Mouse (Mus musculus) thymus, postnatal 0 days (tissue): ENCODE data around the gene Agps. TPM values are rescaled to one million over a fixed set of nuclear protein-coding genes. Genes with fewer than 3 reads are reported as not detected.
"Not testable (repeated sequence)": the region's sequence is repeated elsewhere in the genome, so short reads cannot be mapped to it uniquely, and the experiment has no call there.

ENCODE experiments used
- DNase-seq: peaks from one replicate; pipeline ENCODE4 v3.0.0-alpha.2; 2015; ENCODE audit warnings: low spot score
- polyA plus RNA-seq: library from polyadenylated mRNA; unstranded; fragments of >200 nt; fragmentation: Nextera tagmentation; extraction: Ambion mirVana; gene quantifications from 2 replicates; pipeline ENCODE4 v1.2.1, GENCODE M21; 2015

Gene Agps
- polyA plus RNA-seq, 1 experiment from 2014 or later = 20.8 TPM

DNA sequence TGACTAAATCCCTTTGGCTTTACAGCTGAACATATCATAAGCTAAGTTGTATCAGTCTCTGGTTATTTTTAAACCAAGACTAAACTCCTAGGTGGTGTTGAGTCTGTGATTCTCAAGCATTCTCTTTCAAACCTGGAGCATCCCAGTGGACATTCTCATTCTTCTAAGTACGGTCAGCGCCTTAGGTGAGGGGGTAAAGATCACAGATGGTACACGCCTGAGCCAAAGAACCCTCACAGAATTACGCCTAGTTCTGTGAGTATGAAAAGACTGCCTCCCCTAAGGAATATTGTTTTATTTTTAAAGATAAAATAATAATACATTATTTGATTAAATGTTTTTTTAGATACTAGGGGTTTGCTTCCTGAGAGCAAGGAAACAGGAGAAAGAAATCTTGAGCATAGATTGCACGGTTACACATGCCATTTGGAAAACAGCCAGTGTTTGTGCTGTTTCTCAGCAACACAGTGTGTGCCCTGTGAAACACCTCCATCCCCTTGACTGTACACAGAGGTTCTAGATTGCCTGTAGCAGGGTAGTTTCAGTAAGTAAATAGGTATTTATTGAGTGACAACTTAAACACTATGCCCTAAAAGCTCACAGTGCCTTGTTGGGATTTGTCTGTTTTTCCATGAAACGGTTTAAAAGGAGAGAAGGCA, 97.9 kb downstream of the Agps start:
- DNase-seq = no peak

DNA sequence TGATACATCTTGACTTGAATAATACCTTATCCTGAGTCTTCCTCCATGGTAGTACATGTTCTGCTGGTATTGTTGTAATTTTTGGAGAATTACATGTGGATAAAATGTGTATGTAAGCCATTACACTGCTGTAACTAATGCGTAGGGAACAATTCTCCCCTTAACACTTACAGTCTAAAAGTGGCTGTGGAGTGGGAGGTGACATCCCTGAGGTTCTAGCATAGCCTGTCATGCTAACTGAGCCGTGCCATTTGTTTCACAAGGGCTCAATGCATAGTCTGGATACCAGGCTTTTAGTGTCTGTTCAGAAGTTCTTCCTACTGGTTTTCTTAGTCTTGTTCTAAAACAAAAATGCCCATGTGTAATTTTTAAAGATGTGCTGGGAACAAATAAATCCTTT, 99.0 kb downstream of the Agps start:
- no peak for DNase-seq

DNA sequence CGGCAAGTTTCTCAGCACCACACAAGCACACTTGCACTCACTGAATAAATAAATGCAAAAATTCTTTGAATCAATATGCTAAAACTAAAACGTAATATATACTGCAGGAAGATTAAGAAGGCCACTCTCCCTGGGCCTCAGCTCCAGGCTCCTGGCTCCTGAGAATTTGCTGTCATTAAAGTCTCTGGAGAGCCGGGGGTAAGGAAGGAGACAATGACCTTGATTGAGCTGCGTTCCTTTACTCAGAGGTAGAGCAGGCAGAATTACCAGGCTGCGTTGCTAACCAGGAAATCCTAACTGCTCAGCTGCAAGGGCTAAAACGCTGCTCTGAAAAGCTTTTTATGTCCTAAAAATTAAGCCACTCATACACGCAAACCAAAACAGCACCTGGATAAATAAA, 101.6 kb downstream of the Agps start:
- DNase-seq = no peak

DNA sequence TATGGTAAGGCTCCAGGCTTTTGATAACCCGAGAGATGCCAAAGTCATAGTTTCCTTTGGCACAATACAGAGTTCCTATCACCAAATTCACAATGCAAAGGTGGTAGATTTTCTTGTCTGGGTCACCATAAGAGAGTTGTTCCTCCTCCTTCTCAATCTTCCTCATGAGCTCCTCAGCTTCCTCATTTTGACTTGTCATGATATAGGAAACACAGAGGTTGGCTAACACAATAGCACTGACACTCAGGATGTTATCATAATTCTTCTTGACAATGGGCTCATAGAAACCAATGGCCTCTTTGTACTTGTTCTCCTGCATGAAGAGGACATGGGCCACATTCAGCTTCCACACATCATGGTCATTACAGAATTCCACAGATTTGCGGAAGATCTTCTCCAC, 104.7 kb downstream of the Agps start:
- DNase-seq = not testable (repeated sequence)

DNA sequence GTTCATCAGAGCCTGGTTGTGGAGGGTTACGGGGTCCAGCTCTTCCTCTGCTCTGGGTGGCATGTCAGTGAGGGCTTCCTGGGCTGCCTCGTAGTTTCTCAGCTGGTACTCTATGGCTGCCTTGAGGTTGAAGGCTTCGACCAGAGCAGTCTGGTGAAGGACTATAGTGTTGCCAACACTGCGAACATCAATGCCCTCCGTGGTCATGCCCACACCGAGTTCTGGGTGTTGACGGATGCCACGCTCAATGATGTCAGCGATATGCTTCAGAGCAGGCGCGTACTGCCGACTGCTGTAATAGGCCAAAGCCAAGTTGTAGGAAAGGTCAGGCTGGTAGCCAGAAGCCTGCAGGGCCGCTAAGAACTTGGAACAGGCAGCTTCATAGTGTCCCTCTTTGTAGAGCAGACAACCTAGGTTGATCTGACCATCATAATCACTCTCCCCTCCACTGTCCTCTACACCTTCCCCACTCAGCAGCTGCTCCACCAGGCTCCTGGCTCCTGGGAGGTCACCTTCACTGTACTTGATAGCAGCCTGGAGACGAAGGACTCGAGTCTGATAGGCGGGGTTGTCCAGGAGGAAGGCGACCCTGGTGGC, 105.6 kb downstream of the Agps start:
- not testable (repeated sequence) for DNase-seq

DNA sequence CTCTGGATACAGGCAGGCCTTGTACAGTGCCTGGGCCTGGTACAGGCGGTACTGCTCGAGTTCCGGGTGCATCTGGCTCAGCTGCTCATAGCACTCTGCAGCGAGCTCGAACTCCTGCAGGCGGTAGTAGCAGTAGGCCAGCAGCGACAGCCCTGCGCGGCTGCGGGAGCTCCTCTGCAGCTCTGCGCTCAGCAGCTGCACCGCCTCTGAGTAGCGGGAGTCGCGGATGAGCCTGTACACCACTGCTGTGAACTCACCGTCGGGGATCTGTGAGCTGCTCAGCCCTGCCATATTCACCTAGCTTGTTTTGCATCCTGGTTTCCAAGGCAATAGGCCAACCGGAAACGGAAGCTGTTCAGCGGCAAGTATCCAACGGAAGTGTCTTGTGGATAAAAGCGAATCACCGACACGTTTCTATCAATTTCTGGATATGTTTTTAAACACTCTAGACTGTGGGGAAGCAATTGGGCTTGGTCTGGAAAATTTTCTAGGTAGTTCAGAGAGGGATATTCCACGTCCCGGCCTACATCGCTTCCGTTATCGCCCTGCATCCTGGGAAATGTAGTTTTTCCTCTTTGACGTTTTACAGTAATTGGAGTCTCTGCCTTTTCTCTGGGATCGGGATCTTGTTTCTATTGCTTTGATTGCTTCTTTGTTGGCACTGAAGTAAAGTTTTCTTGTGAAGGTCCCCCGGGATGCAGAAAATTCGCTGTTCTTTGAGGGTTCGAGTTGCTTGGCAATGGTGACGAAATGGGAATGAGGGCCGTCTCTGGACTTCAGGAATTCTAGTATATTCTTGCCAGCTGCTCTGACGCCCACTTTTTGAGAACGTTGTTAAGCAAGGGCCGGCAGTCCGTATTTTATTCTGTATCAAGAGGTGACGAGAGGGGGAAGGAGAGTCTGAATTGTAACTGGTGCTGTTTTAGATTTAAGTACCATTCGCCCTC, 106.4 kb downstream of the Agps start, which contains the start of gene Ttc30b:
TSS of gene Ttc30b (minus strand) at position 469 of the 947 bp plus-strand sequence.
- DNase-seq = peak; percentile 89

DNA sequence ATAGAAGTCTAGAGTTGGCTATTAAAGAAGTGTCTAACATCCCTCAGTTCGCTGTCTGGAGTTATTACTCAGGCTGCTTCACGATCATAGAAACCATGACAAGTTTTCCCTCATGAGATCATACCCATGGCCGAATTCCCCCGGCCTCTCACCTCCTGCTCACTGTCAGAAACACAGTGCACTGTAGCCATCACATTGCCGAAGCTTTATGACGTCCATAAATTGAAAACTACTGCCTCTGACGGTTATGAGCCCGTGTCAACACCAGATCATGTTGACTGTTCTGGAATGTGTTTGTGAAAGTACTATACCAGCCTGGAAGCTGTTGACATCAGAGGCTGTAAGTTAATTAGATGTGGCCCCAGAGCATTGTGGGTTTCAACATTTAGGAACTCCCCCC, 118.7 kb downstream of the Agps start:
- no peak for DNase-seq

DNA sequence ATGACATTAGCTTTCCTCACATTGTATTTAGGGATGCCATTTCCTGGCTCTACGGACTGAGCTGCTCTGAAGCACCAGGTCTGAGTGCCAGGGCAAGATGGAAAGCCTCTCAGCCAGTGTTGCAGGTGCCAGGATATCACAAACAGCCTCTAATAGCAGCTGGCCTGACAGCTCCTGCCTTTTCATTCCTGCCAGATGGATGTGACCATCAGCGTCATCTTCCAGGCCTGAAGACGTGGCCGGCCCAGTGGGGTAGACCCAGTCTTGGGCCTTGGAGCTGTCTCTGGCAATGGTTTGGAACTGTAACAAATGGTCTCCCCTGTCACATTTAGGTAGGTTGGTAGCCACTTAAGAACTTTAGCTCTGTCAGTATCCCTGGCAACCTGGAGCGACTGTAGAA, 121.3 kb downstream of the Agps start:
- DNase-seq = no peak

DNA sequence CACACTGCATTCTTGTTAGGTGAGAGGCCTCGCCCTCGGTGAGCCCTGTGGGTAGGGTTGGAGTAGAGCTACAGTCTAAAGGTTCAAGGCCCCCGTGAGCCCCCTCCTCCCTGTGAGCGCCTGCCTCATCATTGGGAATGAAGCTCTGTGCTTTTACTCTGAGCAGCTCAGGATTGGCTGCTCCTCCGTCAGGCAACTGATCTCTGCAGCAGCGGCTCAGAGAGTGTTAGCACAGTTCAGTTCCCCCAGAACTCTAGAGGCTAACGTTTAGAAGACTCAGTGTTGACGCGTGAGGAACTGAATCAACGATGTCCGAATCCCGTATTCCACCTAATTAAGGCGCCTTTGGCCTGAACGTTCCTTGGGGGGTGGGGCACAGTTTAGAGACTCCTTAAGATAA, 123.7 kb downstream of the Agps start:
- no peak for DNase-seq

DNA sequence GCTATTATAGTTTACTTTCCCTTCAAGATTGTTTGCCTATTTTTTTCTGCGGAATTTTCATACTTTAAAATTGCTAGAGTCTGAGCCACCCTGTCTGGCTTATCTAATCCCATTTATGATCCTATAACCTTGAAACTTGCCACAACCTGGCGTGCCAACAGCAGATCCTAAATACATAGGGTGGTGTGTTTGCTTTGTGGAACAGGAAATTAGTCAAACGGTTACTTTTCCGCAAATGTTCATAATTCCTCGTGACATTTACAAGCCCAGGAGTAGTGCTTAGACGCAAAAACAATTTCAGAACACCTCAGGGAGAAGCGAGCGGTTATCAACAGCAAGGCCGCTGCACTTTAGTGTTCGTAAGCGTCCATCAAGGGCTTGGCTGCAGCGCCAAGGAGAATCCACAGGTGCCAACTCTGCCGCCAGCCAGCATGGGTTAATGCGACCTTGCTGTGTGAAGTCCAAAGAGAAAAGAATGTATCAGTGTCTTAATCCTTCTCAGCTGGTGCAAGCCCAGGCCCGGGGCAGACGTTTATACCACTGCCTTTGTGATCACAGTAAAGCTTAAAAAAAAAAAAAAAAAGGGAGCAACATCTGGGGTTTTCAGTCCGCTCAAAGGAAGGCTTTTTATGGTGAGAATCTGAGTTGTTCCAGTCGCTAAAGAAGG, 127.3 kb downstream of the Agps start:
- no peak for DNase-seq

DNA sequence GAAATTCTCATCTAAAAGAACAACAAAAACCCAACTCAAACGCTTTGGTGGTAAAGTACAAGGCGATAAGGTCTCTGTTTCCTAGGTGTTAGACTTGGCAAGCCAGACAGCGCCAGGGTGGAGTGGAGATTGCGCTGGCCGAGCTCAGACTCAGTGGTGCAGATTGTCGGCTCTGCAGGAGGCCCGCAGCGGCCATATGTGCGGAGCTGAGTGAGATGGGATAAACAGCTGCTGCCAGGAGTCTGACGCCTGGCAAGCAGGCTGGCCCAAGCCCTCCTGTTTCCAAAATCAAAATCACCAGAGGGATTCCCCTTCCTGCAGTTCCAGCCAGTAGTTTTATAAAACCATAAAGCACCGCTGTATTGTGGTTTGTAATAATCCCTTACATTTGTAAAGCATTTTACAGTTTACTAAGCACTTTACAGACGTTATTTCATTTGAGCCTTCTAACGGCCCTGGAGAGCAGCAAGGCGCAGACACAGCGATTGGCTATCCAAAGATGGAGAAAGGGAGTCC, 127.9 kb downstream of the Agps start:
- DNase-seq = no peak

DNA sequence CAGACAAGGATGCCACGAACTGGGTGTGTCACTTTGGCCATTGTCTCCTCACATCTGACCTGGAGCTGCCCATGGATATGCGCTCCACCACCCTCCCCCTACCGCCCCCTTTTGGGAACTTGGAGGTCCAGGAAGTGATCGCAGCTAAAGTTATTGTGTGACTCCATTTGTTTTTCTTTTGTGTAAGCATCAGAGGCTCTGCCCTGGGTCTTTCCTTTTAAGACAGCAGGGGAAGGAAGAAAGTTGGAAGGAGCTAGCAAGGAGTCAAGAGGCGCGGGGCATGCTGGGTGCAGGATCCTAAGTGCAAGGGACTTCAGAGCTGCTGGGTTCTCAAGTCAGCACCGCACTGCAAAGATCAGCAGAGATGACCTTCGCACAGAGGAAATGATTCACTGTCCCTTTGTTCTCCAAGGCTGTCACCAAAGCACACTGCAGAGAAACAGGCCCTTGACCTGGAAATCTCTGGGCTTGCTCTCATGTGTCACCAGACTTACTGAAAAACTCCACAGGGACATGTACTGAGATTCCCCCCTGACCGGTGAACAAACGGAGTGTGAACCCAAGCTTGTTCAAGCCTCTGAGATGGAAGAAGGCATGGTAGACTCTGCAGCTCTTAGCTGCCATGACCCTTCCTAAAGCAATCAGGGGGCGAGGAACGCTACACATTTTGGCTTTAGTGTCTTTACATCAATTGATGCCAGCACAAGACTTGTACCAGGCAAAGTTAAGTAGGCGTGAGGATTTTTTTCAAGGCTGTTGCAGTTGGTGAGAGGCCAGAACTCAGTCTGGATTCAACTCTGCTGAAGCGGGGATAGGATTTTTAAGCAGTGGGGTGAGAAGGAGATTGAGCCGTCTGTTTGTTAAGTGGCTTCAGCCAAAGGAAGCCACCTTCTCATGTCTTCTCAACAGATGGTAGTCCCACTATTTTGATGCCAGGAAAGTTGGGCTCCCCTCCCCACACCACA, 128.7 kb downstream of the Agps start:
- DNase-seq = no peak

DNA sequence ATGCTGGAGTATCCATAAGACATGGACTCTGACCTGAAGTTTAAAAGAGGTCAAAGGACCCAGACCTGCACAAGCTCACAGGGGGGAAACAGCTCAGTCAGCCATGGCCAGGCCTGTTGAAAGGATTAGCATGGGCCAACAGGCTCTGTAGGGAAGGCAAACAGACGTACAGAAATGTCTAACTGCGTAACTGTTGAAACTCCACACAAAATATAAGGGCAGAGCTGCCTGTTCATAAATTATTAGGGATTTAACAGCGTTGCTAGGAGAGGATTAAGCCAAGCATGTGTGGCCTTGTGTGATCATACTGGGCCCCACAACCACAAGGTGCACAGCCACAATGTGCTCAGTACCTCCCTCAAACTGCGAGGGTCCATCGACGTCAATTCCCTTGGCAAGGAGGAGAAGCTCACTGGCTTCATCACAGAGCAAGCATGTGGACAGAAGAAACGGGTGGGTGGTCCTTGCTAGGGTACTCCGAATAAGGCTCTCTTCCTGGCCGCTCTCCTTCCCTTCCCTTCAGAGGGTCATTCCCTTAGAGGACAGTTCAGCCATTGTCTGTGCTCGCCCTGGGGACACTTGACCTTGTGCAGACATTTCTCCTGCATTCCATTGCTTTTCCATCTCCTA, 131.3 kb downstream of the Agps start:
- DNase-seq = no peak

DNA sequence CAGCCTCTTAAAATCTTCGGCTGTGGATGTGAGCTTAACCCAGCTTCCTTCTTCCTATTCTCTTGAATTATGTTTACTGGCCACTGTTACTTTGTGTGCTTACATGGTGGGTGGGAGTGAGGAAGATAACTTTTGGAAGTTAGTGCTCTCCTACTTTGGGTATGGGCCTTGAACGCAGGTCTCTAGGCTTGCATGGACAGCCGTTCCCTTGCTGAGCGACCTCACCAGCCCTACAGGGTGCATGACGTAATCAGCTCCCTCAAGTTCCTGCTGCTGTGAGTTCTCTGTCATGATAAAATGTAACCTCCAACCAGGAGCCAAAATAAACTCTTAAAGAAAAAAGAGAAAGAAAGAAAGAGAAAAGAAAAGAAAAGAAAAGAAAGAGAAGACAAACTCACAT, 132.1 kb downstream of the Agps start:
- DNase-seq = no peak

DNA sequence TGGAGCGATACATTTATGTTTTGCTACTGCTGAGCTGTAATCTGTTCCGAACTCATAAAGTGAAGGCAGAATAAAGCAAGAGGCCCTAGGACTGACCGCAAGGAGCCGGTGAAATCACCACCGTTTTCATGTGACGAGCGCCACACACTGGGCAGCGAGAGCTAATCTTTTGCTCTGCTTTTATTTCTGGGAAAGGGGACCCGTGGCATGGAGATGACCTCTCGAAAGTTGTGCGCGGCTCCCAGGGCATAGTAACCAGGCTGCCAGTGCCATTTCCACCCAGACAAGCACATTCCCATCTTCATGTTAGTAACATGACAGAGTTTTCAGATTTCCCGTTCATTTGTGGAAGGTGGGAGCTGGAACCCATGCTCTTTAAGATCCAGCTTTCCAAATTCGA, 132.5 kb downstream of the Agps start:
- peak; percentile 15 for DNase-seq

DNA sequence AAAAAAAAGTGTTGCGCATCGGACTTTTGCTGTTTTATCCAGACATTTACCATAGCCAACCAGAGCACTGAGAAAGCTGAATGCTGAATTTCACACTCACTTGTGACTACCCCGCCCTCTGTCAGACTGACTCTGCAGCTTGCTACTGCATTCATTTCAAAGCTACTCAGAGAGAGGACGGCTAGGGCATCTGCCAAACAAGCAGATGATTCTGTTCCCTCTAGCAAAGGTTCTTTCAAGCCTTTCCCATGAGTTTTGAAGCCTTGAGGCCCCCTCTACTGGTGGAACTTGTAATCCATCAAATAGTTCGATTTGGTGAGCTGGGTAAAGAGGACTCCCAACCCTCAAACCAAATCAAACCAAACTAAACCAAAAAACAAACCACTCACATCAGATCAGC, 133.0 kb downstream of the Agps start:
- DNase-seq = peak; percentile 74

DNA sequence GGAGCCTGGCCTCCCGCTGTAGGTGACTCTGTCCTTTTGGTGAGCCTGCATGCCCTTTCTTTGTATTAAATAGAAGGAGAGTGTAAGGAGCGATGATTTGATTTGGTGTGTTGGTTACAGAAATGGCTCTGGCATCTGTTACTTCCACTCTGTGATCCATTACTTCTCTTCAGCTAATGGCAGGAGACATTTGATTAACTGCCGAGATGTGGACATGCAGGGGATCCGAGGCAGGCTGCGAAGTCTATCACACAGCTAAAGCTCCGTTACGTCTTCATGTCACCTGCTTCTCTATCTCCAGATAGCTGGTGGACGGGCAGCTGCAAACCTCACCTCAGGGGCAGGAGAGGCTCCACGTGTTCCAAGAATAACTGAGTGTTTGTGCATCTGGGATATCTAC, 142.2 kb downstream of the Agps start:
- no peak for DNase-seq

DNA sequence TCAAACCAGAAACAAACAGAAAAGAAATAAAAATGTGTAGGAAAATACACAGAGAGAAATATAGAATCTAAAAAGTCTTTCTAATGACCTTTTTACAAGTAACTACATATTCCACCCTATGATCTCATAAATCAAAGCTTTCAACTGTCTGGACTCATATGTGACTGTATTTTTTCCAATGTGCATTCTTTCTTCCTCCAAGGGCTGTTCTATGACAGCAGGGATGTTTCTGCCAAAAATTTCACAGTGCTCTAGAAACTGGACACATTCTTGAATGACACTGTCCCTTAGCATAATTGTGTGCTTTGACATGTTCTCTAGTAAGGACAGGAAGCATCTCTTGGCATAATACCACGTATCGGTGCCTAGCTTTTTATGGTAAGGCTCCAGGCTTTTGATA, 144.1 kb downstream of the Agps start:
- not testable (repeated sequence) for DNase-seq

DNA sequence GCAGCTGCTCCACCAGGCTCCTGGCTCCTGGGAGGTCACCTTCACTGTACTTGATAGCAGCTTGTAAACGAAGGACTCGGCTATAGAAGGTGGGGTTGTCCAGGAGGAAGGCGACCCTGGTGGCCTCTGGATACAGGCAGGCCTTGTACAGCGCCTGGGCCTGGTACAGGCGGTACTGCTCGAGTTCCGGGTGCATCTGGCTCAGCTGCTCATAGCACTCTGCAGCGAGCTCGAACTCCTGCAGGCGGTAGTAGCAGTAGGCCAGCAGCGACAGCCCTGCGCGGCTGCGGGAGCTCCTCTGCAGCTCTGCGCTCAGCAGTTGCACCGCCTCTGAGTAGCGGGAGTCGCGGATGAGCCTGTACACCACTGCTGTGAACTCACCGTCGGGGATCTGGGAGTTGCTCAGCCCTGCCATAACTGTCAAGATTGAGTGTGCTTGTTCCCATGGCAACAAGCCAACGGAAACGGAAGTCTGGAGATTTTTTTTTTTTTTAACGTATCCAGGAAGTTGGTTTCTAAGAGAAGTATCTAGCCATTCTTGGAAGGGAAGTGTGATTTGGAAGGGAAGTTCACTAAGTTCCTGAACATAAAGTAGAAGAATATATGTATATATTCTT, 145.9 kb downstream of the Agps start, which contains the start of gene Ttc30a2:
TSS of gene Ttc30a2 (minus strand) at position 419 of the 617 bp plus-strand sequence.
- peak; percentile 54 for DNase-seq
